Mouse (Mus musculus): ENCODE data around the gene Rundc3b. TPM values are rescaled to one million over a fixed set of nuclear protein-coding genes. Genes with fewer than 3 reads are reported as not detected.

Gene Rundc3b
- 36.3 and 37.2 TPM in 2 replicates for polyA plus RNA-seq (2015; fragmentation: Nextera tagmentation; extraction: Ambion mirVana)

GRCm38 (mm10) chr5:8622596-8623231, at the start of gene Rundc3b:
Gene Rundc3b (minus strand): TSS chr5:8622952.
- Histone ChIP-seq H3K36me3 (ENCODE audit: control insufficient read depth, insufficient read depth) (no peaks in the 10 kb centered on the region), H3K27me3 (replicated peaks; ENCODE audit: control insufficient read depth, insufficient read depth, low read length) (no peaks in the 10 kb centered on the region), H3K9ac (replicated peaks; ENCODE audit: low read depth, low read length) (peak within 1 kb of the TSS; percentile 94), H3K4me3 (replicated peaks; ENCODE audit: low read length) (peak within 1 kb of the TSS; percentile 93), H3K4me2 (ENCODE audit: low read length) (peak within 1 kb of the TSS; percentile 78), H3K27ac (ENCODE audit: low read length) (peak within 1 kb of the TSS; percentile 89), H3K4me1 (replicated peaks; ENCODE audit: control insufficient read depth, insufficient read depth, low read length) (peaks cover 4% of the 10 kb centered on the region), H3K9me3 (ENCODE audit: control insufficient read depth, low read length) (no peaks in the 10 kb centered on the region)
- ATAC-seq = peak; percentile 99
- 0% methylated on average over 52 of the region's 74 CpGs for WGBS

- 96% methylated on average over 1 of the region's 1 CpGs for WGBS
- no peak overlapping the region for H3K27ac ChIP-seq (ENCODE audit: low read length)
- no peak overlapping the region for H3K9ac ChIP-seq (replicated peaks; ENCODE audit: low read depth, low read length)
- no peaks in the 10 kb centered on the region for H3K4me1 ChIP-seq (replicated peaks; ENCODE audit: control insufficient read depth, insufficient read depth, low read length)
- H3K4me2 ChIP-seq (ENCODE audit: low read length) = no peak overlapping the region
- H3K9me3 ChIP-seq (ENCODE audit: control insufficient read depth, low read length) = no peaks in the 10 kb centered on the region
- no peak for ATAC-seq
- no peaks in the 10 kb centered on the region for H3K27me3 ChIP-seq (replicated peaks; ENCODE audit: control insufficient read depth, insufficient read depth, low read length)
- no peak overlapping the region for H3K4me3 ChIP-seq (replicated peaks; ENCODE audit: low read length)
- H3K36me3 ChIP-seq (ENCODE audit: control insufficient read depth, insufficient read depth) = no peaks in the 10 kb centered on the region
Measured at GRCm38 (mm10) chr5:8669606-8670005, 46.9 kb upstream of the Rundc3b start.

- WGBS = 89% methylated on average over 9 of the region's 9 CpGs
Measured at GRCm38 (mm10) chr5:8667758-8668474, 45.2 kb upstream of the Rundc3b start.

GRCm38 (mm10) chr5:8664678-8665077, 41.9 kb upstream of the Rundc3b start:
- Histone ChIP-seq H3K27ac (ENCODE audit: low read length) (no peak overlapping the region), H3K27me3 (replicated peaks; ENCODE audit: control insufficient read depth, insufficient read depth, low read length) (no peaks in the 10 kb centered on the region), H3K36me3 (ENCODE audit: control insufficient read depth, insufficient read depth) (no peaks in the 10 kb centered on the region), H3K9me3 (ENCODE audit: control insufficient read depth, low read length) (no peaks in the 10 kb centered on the region), H3K4me2 (ENCODE audit: low read length) (no peak overlapping the region), H3K4me3 (replicated peaks; ENCODE audit: low read length) (no peak overlapping the region), H3K9ac (replicated peaks; ENCODE audit: low read depth, low read length) (no peak overlapping the region), H3K4me1 (replicated peaks; ENCODE audit: control insufficient read depth, insufficient read depth, low read length) (peaks cover 10% of the 10 kb centered on the region)
- WGBS = 64% methylated on average over 3 of the region's 3 CpGs
- no peak for ATAC-seq

More at GRCm38 (mm10) chr5:8667758-8668474, 45.2 kb upstream of the Rundc3b start:
- H3K27ac ChIP-seq (ENCODE audit: low read length) = no peak overlapping the region
- no peak overlapping the region for H3K4me2 ChIP-seq (ENCODE audit: low read length)
- H3K4me1 ChIP-seq (replicated peaks; ENCODE audit: control insufficient read depth, insufficient read depth, low read length) = no peaks in the 10 kb centered on the region
- no peaks in the 10 kb centered on the region for H3K36me3 ChIP-seq (ENCODE audit: control insufficient read depth, insufficient read depth)
- no peak overlapping the region for H3K4me3 ChIP-seq (replicated peaks; ENCODE audit: low read length)
- H3K9ac ChIP-seq (replicated peaks; ENCODE audit: low read depth, low read length) = no peak overlapping the region
- no peak for ATAC-seq
- no peaks in the 10 kb centered on the region for H3K9me3 ChIP-seq (ENCODE audit: control insufficient read depth, low read length)
- H3K27me3 ChIP-seq (replicated peaks; ENCODE audit: control insufficient read depth, insufficient read depth, low read length) = no peaks in the 10 kb centered on the region

- Histone ChIP-seq H3K27me3 (replicated peaks; ENCODE audit: control insufficient read depth, insufficient read depth, low read length) (no peaks in the 10 kb centered on the region), H3K4me2 (ENCODE audit: low read length) (peak overlapping the region; percentile 57), H3K27ac (ENCODE audit: low read length) (no peak overlapping the region), H3K9ac (replicated peaks; ENCODE audit: low read depth, low read length) (no peak overlapping the region), H3K4me3 (replicated peaks; ENCODE audit: low read length) (peak overlapping the region; percentile 36), H3K4me1 (replicated peaks; ENCODE audit: control insufficient read depth, insufficient read depth, low read length) (peaks cover 10% of the 10 kb centered on the region), H3K36me3 (ENCODE audit: control insufficient read depth, insufficient read depth) (no peaks in the 10 kb centered on the region), H3K9me3 (ENCODE audit: control insufficient read depth, low read length) (no peaks in the 10 kb centered on the region)
- no peak for ATAC-seq
- WGBS = 65% methylated on average over 10 of the region's 10 CpGs
Measured at GRCm38 (mm10) chr5:8660738-8661151, 38.0 kb upstream of the Rundc3b start.

GRCm38 (mm10) chr5:8659911-8660737, 37.4 kb upstream of the Rundc3b start, which contains the start of gene Abcb1a:
Gene Abcb1a (plus strand): TSS chr5:8660077.
- H3K9me3 ChIP-seq (ENCODE audit: control insufficient read depth, low read length) = no peaks in the 10 kb centered on the region

GRCm38 (mm10) chr5:8652085-8652484, 29.3 kb upstream of the Rundc3b start:
- Histone ChIP-seq H3K27ac (ENCODE audit: low read length) (no peak overlapping the region), H3K9me3 (ENCODE audit: control insufficient read depth, low read length) (no peaks in the 10 kb centered on the region), H3K36me3 (ENCODE audit: control insufficient read depth, insufficient read depth) (no peaks in the 10 kb centered on the region), H3K27me3 (replicated peaks; ENCODE audit: control insufficient read depth, insufficient read depth, low read length) (no peaks in the 10 kb centered on the region), H3K4me2 (ENCODE audit: low read length) (no peak overlapping the region), H3K9ac (replicated peaks; ENCODE audit: low read depth, low read length) (no peak overlapping the region), H3K4me1 (replicated peaks; ENCODE audit: control insufficient read depth, insufficient read depth, low read length) (no peaks in the 10 kb centered on the region), H3K4me3 (replicated peaks; ENCODE audit: low read length) (no peak overlapping the region)
- WGBS = 94% methylated on average over 2 of the region's 2 CpGs
- no peak for ATAC-seq

More at GRCm38 (mm10) chr5:8659911-8660737, 37.4 kb upstream of the Rundc3b start, which contains the start of gene Abcb1a:
- Histone ChIP-seq H3K4me2 (ENCODE audit: low read length) (peak within 1 kb of the TSS; percentile 57), H3K4me1 (replicated peaks; ENCODE audit: control insufficient read depth, insufficient read depth, low read length) (peaks cover 10% of the 10 kb centered on the region), H3K4me3 (replicated peaks; ENCODE audit: low read length) (peak within 1 kb of the TSS; percentile 36), H3K36me3 (ENCODE audit: control insufficient read depth, insufficient read depth) (no peaks in the 10 kb centered on the region), H3K9ac (replicated peaks; ENCODE audit: low read depth, low read length) (0 out of 2 replicates have a peak within 1 kb of the TSS, but pooled peaks have one; percentile 3), H3K27ac (ENCODE audit: low read length) (no peak within 1 kb of the TSS), H3K27me3 (replicated peaks; ENCODE audit: control insufficient read depth, insufficient read depth, low read length) (no peaks in the 10 kb centered on the region)
- peak; percentile 69 for ATAC-seq
- 8% methylated on average over 37 of the region's 37 CpGs for WGBS

- Histone ChIP-seq H3K9ac (replicated peaks; ENCODE audit: low read depth, low read length) (no peak overlapping the region), H3K9me3 (ENCODE audit: control insufficient read depth, low read length) (no peaks in the 10 kb centered on the region), H3K4me3 (replicated peaks; ENCODE audit: low read length) (no peak overlapping the region), H3K36me3 (ENCODE audit: control insufficient read depth, insufficient read depth) (no peaks in the 10 kb centered on the region), H3K4me2 (ENCODE audit: low read length) (no peak overlapping the region), H3K27me3 (replicated peaks; ENCODE audit: control insufficient read depth, insufficient read depth, low read length) (no peaks in the 10 kb centered on the region), H3K4me1 (replicated peaks; ENCODE audit: control insufficient read depth, insufficient read depth, low read length) (no peaks in the 10 kb centered on the region), H3K27ac (ENCODE audit: low read length) (no peak overlapping the region)
- ATAC-seq = no peak
Measured at GRCm38 (mm10) chr5:8648774-8649173, 26.0 kb upstream of the Rundc3b start.

GRCm38 (mm10) chr5:8648300-8648699, 25.5 kb upstream of the Rundc3b start:
- no peaks in the 10 kb centered on the region for H3K4me1 ChIP-seq (replicated peaks; ENCODE audit: control insufficient read depth, insufficient read depth, low read length)
- no peaks in the 10 kb centered on the region for H3K36me3 ChIP-seq (ENCODE audit: control insufficient read depth, insufficient read depth)
- no peak overlapping the region for H3K4me2 ChIP-seq (ENCODE audit: low read length)
- WGBS = 73% methylated on average over 4 of the region's 4 CpGs
- no peak for ATAC-seq
- H3K9ac ChIP-seq (replicated peaks; ENCODE audit: low read depth, low read length) = no peak overlapping the region
- no peak overlapping the region for H3K27ac ChIP-seq (ENCODE audit: low read length)
- no peaks in the 10 kb centered on the region for H3K27me3 ChIP-seq (replicated peaks; ENCODE audit: control insufficient read depth, insufficient read depth, low read length)
- no peak overlapping the region for H3K4me3 ChIP-seq (replicated peaks; ENCODE audit: low read length)
- H3K9me3 ChIP-seq (ENCODE audit: control insufficient read depth, low read length) = no peaks in the 10 kb centered on the region

All from forebrain, embryonic 16.5 days (tissue).